Mouse (Mus musculus) kidney, embryonic 16.5 days (tissue): ENCODE measurements around the gene Helz. TPM values are rescaled to one million over a fixed set of nuclear protein-coding genes. Genes with fewer than 3 reads are reported as not detected.

Source experiments
- ATAC-seq: fragments of 200-750 bp; cut with Nextera tagmentation; 2 replicates; pipeline ENCODE4 v1.8.0; 2017; ENCODE audit warnings: moderate TSS enrichment; ENCODE audit not compliant: low FRiP score, low TSS enrichment
- H3K27ac ChIP-seq: fragments of 300-500 bp; sonication (generic); 2 replicates; pipeline ENCODE4 v1.5.1; 2014; ENCODE audit warnings: low read length
- H3K27me3 ChIP-seq: fragments of 300-500 bp; sonication (generic); 2 replicates; pipeline ENCODE4 v1.6.1; 2014; ENCODE audit warnings: low read length, control low read depth, mixed read lengths; ENCODE audit not compliant: insufficient read depth
- H3K36me3 ChIP-seq: fragments of 300-500 bp; sonication (generic); 2 replicates; pipeline ENCODE4 v1.6.1; 2014; ENCODE audit warnings: low read length, control low read depth, mixed read lengths; ENCODE audit not compliant: insufficient read depth
- H3K4me1 ChIP-seq: fragments of 300-500 bp; sonication (generic); 2 replicates; pipeline ENCODE4 v1.6.1; 2014; ENCODE audit warnings: low read length, control low read depth, mixed read lengths; ENCODE audit not compliant: insufficient read depth
- H3K4me2 ChIP-seq: fragments of 300-500 bp; sonication (generic); replicated peaks from 2 replicates; pipeline ENCODE4 v1.6.1; 2014; ENCODE audit warnings: low read depth, low read length
- H3K4me3 ChIP-seq: fragments of 300-500 bp; sonication (generic); 2 replicates; pipeline ENCODE4 v1.5.1; 2014; ENCODE audit warnings: mild to moderate bottlenecking, low read length
- H3K9ac ChIP-seq: fragments of 300-500 bp; sonication (generic); replicated peaks from 2 replicates; pipeline ENCODE4 v1.6.1; 2014; ENCODE audit warnings: low read length
- H3K9me3 ChIP-seq: fragments of 300-500 bp; sonication (generic); 2 replicates; pipeline ENCODE4 v1.6.1; 2016; ENCODE audit warnings: low read length, control low read depth
- WGBS: fragments of 180-500 bp; shearing (Covaris S2); extraction: QIAGEN DNeasy Blood & Tissue Kit; methylation state at CpG from one replicate; pipeline ENCODE4 v1.1.7; 2014; 5-methylcytosine and 5-hydroxymethylcytosine counted together
- polyA plus RNA-seq: library from polyadenylated mRNA; unstranded; fragments of >200 nt; fragmentation: Nextera tagmentation; extraction: Ambion mirVana; gene quantifications from 2 replicates; pipeline ENCODE4 v1.2.1, GENCODE M21; 2015

Helz gene
- polyA plus RNA-seq, 1 experiment from 2014 or later, result 20.1 TPM

GRCm38 (mm10) chr11:107631124-107631523, 83.4 kb downstream of the Helz start:
- no peak overlapping the region for H3K27ac ChIP-seq
- no peaks in the 10 kb centered on the region for H3K9me3 ChIP-seq
- H3K4me2 ChIP-seq, result no peak overlapping the region
- 83% methylated on average over 7 of the region's 7 CpGs for WGBS
- no peaks in the 10 kb centered on the region for H3K4me1 ChIP-seq
- peaks cover 34% of the 10 kb centered on the region for H3K36me3 ChIP-seq
- no peak overlapping the region for H3K4me3 ChIP-seq
- no peaks in the 10 kb centered on the region for H3K27me3 ChIP-seq
- H3K9ac ChIP-seq, result no peak overlapping the region
- ATAC-seq, result no peak

DNA sequence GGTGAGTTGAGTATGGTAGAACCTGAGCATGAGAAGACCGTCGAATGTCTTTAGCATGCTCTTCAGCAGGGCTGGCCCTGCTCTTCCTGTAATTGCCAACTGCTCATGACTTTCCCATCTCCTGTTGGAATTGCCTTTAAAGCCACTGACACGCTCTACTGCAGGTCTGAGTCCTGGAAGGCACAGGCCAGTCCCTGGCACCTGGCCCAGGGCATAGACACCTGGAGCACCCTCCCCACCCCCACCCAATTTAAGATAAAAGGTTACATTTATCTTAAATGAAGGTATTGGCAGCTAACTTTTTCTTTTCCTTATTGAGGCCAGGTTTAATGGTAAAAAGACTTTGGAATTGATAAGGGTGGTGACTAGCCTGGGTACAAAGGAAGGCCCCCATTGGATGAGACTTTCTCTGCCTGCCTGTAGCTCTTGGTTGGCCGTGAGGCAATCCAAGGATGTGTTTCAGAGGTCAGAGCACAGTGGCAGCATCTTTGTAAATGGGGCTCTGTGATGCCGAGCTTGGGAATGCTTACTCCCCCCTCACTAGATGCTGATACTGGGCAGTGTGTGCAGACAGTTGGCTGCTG, 85.9 kb downstream of the Helz start:
- no peaks in the 10 kb centered on the region for H3K27me3 ChIP-seq
- H3K27ac ChIP-seq, result no peak overlapping the region
- H3K4me2 ChIP-seq, result no peak overlapping the region
- ATAC-seq, result no peak
- no peak overlapping the region for H3K9ac ChIP-seq
- H3K4me3 ChIP-seq, result no peak overlapping the region
- no peaks in the 10 kb centered on the region for H3K4me1 ChIP-seq
- H3K9me3 ChIP-seq, result no peaks in the 10 kb centered on the region
- H3K36me3 ChIP-seq, result peaks cover 51% of the 10 kb centered on the region
- WGBS, result 87% methylated on average over 5 of the region's 5 CpGs

DNA sequence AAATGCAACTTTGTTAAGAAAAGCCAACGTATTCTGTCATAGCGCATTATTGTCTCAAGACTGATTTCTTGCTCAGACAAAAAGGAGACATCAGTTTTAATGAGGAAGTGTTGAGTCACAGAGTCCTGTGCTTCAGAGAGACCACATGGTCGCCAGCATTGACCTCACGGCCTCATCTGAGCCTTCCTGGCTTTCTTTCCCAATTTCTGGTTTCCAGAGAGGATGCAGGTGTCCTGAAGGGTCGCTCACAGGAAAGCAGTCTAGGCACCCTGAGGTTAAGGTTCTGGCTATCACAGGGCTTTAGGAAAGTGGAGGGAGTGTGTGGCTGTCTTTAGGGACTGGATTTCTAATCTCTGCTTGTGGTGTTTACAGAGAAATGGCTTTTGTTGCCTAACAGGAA, 90.4 kb downstream of the Helz start:
- H3K9ac ChIP-seq, result no peak overlapping the region
- H3K27ac ChIP-seq, result no peak overlapping the region
- WGBS, result 76% methylated on average over 5 of the region's 5 CpGs
- peaks cover 45% of the 10 kb centered on the region for H3K36me3 ChIP-seq
- no peaks in the 10 kb centered on the region for H3K4me1 ChIP-seq
- no peak for ATAC-seq
- no peaks in the 10 kb centered on the region for H3K27me3 ChIP-seq
- H3K4me2 ChIP-seq, result no peak overlapping the region
- no peaks in the 10 kb centered on the region for H3K9me3 ChIP-seq
- no peak overlapping the region for H3K4me3 ChIP-seq

- H3K27ac ChIP-seq, result no peak overlapping the region
- no peak for ATAC-seq
- H3K4me3 ChIP-seq, result no peak overlapping the region
- H3K9me3 ChIP-seq, result no peaks in the 10 kb centered on the region
- no peaks in the 10 kb centered on the region for H3K27me3 ChIP-seq
- no peak overlapping the region for H3K4me2 ChIP-seq
- no peak overlapping the region for H3K9ac ChIP-seq
- H3K4me1 ChIP-seq, result no peaks in the 10 kb centered on the region
- 89% methylated on average over 2 of the region's 2 CpGs for WGBS
- H3K36me3 ChIP-seq, result peaks cover 49% of the 10 kb centered on the region
Observed at GRCm38 (mm10) chr11:107639657-107640056, 91.9 kb downstream of the Helz start.

DNA sequence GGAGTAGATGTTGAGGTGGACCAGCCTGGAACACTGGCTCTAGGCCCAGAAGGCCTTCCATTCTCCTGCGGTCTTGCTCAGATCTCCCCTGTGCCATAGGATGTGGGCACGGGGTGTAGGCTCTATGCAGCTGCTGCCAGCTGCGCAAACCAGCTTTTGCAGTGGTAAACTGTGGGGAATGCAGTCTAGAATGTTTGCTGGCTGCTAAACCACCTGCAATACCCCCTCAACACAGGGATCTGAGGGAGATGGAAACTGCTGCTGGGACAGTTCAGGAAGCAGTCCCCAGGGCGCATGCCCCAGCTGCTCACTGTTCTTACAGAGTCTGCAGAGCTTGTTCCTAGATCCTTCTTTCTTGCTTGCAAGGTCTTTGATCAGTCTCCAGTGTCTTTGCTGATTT, 96.7 kb downstream of the Helz start:
- Histone ChIP-seq H3K27me3 (no peaks in the 10 kb centered on the region), H3K9ac (no peak overlapping the region), H3K36me3 (peaks cover 45% of the 10 kb centered on the region), H3K9me3 (no peaks in the 10 kb centered on the region), H3K4me1 (no peaks in the 10 kb centered on the region), H3K4me3 (no peak overlapping the region), H3K4me2 (no peak overlapping the region), H3K27ac (no peak overlapping the region)
- ATAC-seq, result no peak
- 96% methylated on average over 4 of the region's 4 CpGs for WGBS

GRCm38 (mm10) chr11:107647330-107647729, 99.6 kb downstream of the Helz start:
- no peak for ATAC-seq
- H3K27me3 ChIP-seq, result no peaks in the 10 kb centered on the region
- H3K27ac ChIP-seq, result no peak overlapping the region
- no peak overlapping the region for H3K9ac ChIP-seq
- WGBS, result 94% methylated on average over 3 of the region's 3 CpGs
- peaks cover 18% of the 10 kb centered on the region for H3K4me1 ChIP-seq
- H3K9me3 ChIP-seq, result no peaks in the 10 kb centered on the region
- no peak overlapping the region for H3K4me2 ChIP-seq
- H3K4me3 ChIP-seq, result no peak overlapping the region
- H3K36me3 ChIP-seq, result peaks cover 44% of the 10 kb centered on the region

DNA sequence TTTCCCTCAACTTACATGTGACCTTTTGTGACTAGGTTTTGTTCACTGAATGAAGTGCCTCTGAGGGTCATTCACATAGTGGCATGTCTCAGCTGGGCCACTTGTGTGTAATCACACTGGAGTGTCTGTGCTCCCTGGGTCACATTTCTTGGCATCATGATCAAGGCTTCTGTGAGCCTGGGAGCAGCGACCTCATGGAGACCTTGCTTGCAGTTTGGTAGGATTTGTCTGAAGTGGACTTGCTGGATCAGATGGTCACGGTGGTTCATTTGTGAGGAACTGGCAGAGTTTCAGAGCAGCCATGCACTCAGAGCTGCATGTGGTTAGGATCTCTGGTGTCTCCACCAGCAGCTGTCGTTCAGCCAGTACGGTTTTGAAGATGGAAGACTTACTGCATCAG, 100.9 kb downstream of the Helz start:
- Histone ChIP-seq H3K27ac (no peak overlapping the region), H3K4me2 (no peak overlapping the region), H3K27me3 (no peaks in the 10 kb centered on the region), H3K4me1 (peaks cover 18% of the 10 kb centered on the region), H3K36me3 (peaks cover 43% of the 10 kb centered on the region), H3K9ac (no peak overlapping the region), H3K4me3 (no peak overlapping the region), H3K9me3 (no peaks in the 10 kb centered on the region)
- 84% methylated on average over 4 of the region's 4 CpGs for WGBS
- ATAC-seq, result no peak

DNA sequence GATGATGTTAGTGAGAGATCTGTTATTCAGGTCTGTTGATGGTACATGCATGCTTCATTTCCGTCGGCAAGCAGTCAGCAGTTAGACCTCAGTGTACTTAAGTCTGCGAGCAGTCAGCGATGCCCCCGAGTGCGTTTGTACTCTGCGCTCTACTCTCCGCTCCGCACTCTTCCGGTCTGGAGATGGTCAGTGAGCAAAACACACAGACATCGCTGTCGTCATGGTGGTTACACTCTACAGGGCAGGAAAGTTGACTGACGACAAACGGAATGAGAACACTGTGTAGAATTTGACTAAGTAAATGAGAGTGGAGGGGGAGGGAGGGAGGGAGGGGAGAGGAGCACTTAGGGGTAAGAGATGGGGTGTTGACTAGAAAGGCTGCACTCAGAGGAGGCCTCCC, 101.7 kb downstream of the Helz start:
- 95% methylated on average over 14 of the region's 14 CpGs for WGBS
- Histone ChIP-seq H3K4me1 (peaks cover 18% of the 10 kb centered on the region), H3K27me3 (no peaks in the 10 kb centered on the region), H3K4me2 (no peak overlapping the region), H3K9me3 (no peaks in the 10 kb centered on the region), H3K36me3 (peaks cover 36% of the 10 kb centered on the region), H3K27ac (no peak overlapping the region), H3K9ac (no peak overlapping the region), H3K4me3 (no peak overlapping the region)
- no peak for ATAC-seq

- no peaks in the 10 kb centered on the region for H3K27me3 ChIP-seq
- ATAC-seq, result no peak
- no peak overlapping the region for H3K9ac ChIP-seq
- H3K9me3 ChIP-seq, result no peaks in the 10 kb centered on the region
- WGBS, result 70% methylated on average over 6 of the region's 6 CpGs
- no peak overlapping the region for H3K4me3 ChIP-seq
- H3K36me3 ChIP-seq, result peaks cover 36% of the 10 kb centered on the region
- H3K4me1 ChIP-seq, result peaks cover 18% of the 10 kb centered on the region
- H3K27ac ChIP-seq, result peak overlapping the region; percentile 12; the same call in 1 of the 2 replicates
- H3K4me2 ChIP-seq, result no peak overlapping the region
Observed at GRCm38 (mm10) chr11:107650422-107651051, 102.8 kb downstream of the Helz start.

DNA sequence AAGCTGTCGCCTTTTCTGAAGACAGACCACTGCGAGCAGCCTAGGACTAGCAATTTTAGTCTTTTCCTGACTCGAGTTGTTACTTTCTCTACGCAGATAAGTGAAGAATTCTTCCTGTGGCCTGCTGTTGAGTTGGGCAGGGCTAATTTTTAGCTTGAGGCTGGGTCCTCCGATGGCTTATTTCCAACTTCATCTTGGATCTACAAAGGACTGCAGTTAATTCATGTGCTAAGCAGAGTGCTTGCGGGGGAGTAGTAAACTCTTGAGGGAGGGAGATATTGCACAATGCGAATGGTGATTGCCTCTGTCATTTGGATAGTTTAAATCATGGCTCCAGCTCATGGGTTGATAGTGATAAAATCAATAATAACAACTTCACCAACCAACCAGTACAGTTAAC, 103.7 kb downstream of the Helz start:
- whole genome bisulfite sequencing, result 62% methylated on average over 7 of the region's 7 CpGs
- H3K4me1 ChIP-seq, result peaks cover 18% of the 10 kb centered on the region
- no peak overlapping the region for H3K4me2 ChIP-seq
- peaks cover 41% of the 10 kb centered on the region for H3K36me3 ChIP-seq
- H3K9me3 ChIP-seq, result no peaks in the 10 kb centered on the region
- no peaks in the 10 kb centered on the region for H3K27me3 ChIP-seq
- no peak overlapping the region for H3K4me3 ChIP-seq
- H3K27ac ChIP-seq, result peak overlapping the region; percentile 4; the same call in 1 of the 2 replicates
- no peak overlapping the region for H3K9ac ChIP-seq
- ATAC-seq, result peak; percentile 42; the same call in 1 of the 2 replicates
